Mouse (Mus musculus) forebrain, embryonic 12.5 days (tissue): ENCODE data around the gene Cmss1. TPM values are rescaled to one million over a fixed set of nuclear protein-coding genes. Genes with fewer than 3 reads are reported as not detected.

Source experiments
- ATAC-seq: fragments of 200-750 bp; cut with Nextera tagmentation; 2 replicates; pipeline ENCODE4 v1.8.0; 2017; ENCODE audit warnings: moderate TSS enrichment; ENCODE audit not compliant: low FRiP score
- H3K27ac ChIP-seq: fragments of 300-500 bp; sonication (generic); 2 replicates; pipeline ENCODE4 v1.5.1; 2016; ENCODE audit warnings: mild to moderate bottlenecking
- H3K27me3 ChIP-seq: fragments of 300-500 bp; sonication (generic); 2 replicates; pipeline ENCODE4 v1.6.1; 2016; ENCODE audit warnings: mild to moderate bottlenecking
- H3K36me3 ChIP-seq: fragments of 300-500 bp; sonication (generic); replicated peaks from 2 replicates; pipeline ENCODE4 v1.6.1; 2016; ENCODE audit warnings: mild to moderate bottlenecking
- H3K4me1 ChIP-seq: fragments of 300-500 bp; sonication (generic); 2 replicates; pipeline ENCODE4 v1.6.1; 2016
- H3K4me2 ChIP-seq: fragments of 300-500 bp; sonication (generic); 2 replicates; pipeline ENCODE4 v1.6.1; 2016; ENCODE audit warnings: mild to moderate bottlenecking, moderate library complexity
- H3K4me3 ChIP-seq: fragments of 300-500 bp; sonication (generic); replicated peaks from 2 replicates; pipeline ENCODE4 v1.5.1; 2016; ENCODE audit warnings: mild to moderate bottlenecking
- H3K9ac ChIP-seq: fragments of 300-500 bp; sonication (generic); 2 replicates; pipeline ENCODE4 v1.6.1; 2016; ENCODE audit warnings: mild to moderate bottlenecking
- H3K9me3 ChIP-seq: fragments of 300-500 bp; sonication (generic); 2 replicates; pipeline ENCODE4 v1.6.1; 2016
- WGBS: fragments of 180-500 bp; shearing (Covaris S2); methylation state at CpG from one replicate; pipeline ENCODE4 v1.1.7; 2016; 5-methylcytosine and 5-hydroxymethylcytosine counted together
- polyA plus RNA-seq: library from polyadenylated mRNA; unstranded; fragments of >200 nt; fragmentation: Nextera tagmentation; extraction: Ambion mirVana; gene quantifications from 2 replicates; pipeline ENCODE4 v1.2.1, GENCODE M21; 2016

Cmss1 gene
- polyA plus RNA-seq, 1 experiment from 2014 or later: 48.2 TPM

- 76% methylated on average over 1 of the region's 1 CpGs for WGBS
- H3K4me2 ChIP-seq: no peak overlapping the region
- H3K4me1 ChIP-seq: no peaks in the 10 kb centered on the region; the same call in 1 of the 2 replicates
- no peak for ATAC-seq
- no peaks in the 10 kb centered on the region for H3K27me3 ChIP-seq
- H3K9me3 ChIP-seq: no peaks in the 10 kb centered on the region
- no peak overlapping the region for H3K27ac ChIP-seq
- H3K9ac ChIP-seq: no peak overlapping the region
- no peaks in the 10 kb centered on the region for H3K36me3 ChIP-seq
- no peak overlapping the region for H3K4me3 ChIP-seq
Observed at GRCm38 (mm10) chr16:57534811-57535210, 71.9 kb downstream of the Cmss1 start.

GRCm38 (mm10) chr16:57534365-57534764 is 72.3 kb downstream of the Cmss1 start:
- Histone ChIP-seq H3K9ac (no peak overlapping the region), H3K9me3 (no peaks in the 10 kb centered on the region), H3K27me3 (no peaks in the 10 kb centered on the region), H3K4me1 (no peaks in the 10 kb centered on the region; the same call in 1 of the 2 replicates), H3K4me3 (no peak overlapping the region), H3K4me2 (no peak overlapping the region), H3K36me3 (no peaks in the 10 kb centered on the region), H3K27ac (no peak overlapping the region)
- 95% methylated on average over 1 of the region's 1 CpGs for WGBS
- ATAC-seq: no peak

GRCm38 (mm10) chr16:57532081-57532493 is 74.6 kb downstream of the Cmss1 start:
- Histone ChIP-seq H3K36me3 (no peaks in the 10 kb centered on the region), H3K4me2 (no peak overlapping the region), H3K27me3 (no peaks in the 10 kb centered on the region), H3K9me3 (no peaks in the 10 kb centered on the region), H3K4me1 (no peaks in the 10 kb centered on the region; the same call in 1 of the 2 replicates), H3K4me3 (no peak overlapping the region), H3K27ac (no peak overlapping the region), H3K9ac (no peak overlapping the region)
- WGBS: 25% methylated on average over 6 of the region's 6 CpGs
- no peak for ATAC-seq

GRCm38 (mm10) chr16:57530547-57530946 is 76.1 kb downstream of the Cmss1 start:
- Histone ChIP-seq H3K4me2 (no peak overlapping the region), H3K4me3 (no peak overlapping the region), H3K9ac (no peak overlapping the region), H3K27me3 (no peaks in the 10 kb centered on the region), H3K27ac (no peak overlapping the region), H3K9me3 (no peaks in the 10 kb centered on the region), H3K4me1 (no peaks in the 10 kb centered on the region; the same call in 1 of the 2 replicates), H3K36me3 (no peaks in the 10 kb centered on the region)
- no peak for ATAC-seq
- 93% methylated on average over 4 of the region's 4 CpGs for WGBS

GRCm38 (mm10) chr16:57528457-57528856 is 78.2 kb downstream of the Cmss1 start:
- H3K4me2 ChIP-seq: no peak overlapping the region
- no peaks in the 10 kb centered on the region; the same call in 1 of the 2 replicates for H3K4me1 ChIP-seq
- H3K4me3 ChIP-seq: no peak overlapping the region
- no peaks in the 10 kb centered on the region for H3K36me3 ChIP-seq
- 69% methylated on average over 4 of the region's 4 CpGs for WGBS
- no peaks in the 10 kb centered on the region for H3K9me3 ChIP-seq
- no peak overlapping the region for H3K9ac ChIP-seq
- no peak for ATAC-seq
- no peak overlapping the region for H3K27ac ChIP-seq
- no peaks in the 10 kb centered on the region for H3K27me3 ChIP-seq

GRCm38 (mm10) chr16:57526893-57527292 is 79.8 kb downstream of the Cmss1 start:
- Histone ChIP-seq H3K27me3 (no peaks in the 10 kb centered on the region), H3K36me3 (no peaks in the 10 kb centered on the region)
- WGBS: 95% methylated on average over 7 of the region's 7 CpGs

GRCm38 (mm10) chr16:57525476-57525875 is 81.2 kb downstream of the Cmss1 start:
- Histone ChIP-seq H3K9me3 (no peaks in the 10 kb centered on the region), H3K27ac (no peak overlapping the region), H3K27me3 (no peaks in the 10 kb centered on the region), H3K4me2 (no peak overlapping the region), H3K4me1 (no peaks in the 10 kb centered on the region), H3K36me3 (no peaks in the 10 kb centered on the region), H3K9ac (no peak overlapping the region), H3K4me3 (no peak overlapping the region)
- ATAC-seq: no peak
- 78% methylated on average over 4 of the region's 4 CpGs for WGBS

More at GRCm38 (mm10) chr16:57526893-57527292, 79.8 kb downstream of the Cmss1 start:
- Histone ChIP-seq H3K4me1 (no peaks in the 10 kb centered on the region), H3K9ac (no peak overlapping the region), H3K9me3 (no peaks in the 10 kb centered on the region), H3K4me3 (no peak overlapping the region), H3K27ac (no peak overlapping the region), H3K4me2 (no peak overlapping the region)
- ATAC-seq: no peak

- no peaks in the 10 kb centered on the region for H3K4me1 ChIP-seq
- no peak overlapping the region for H3K4me2 ChIP-seq
- no peaks in the 10 kb centered on the region for H3K9me3 ChIP-seq
- no peak overlapping the region for H3K27ac ChIP-seq
- H3K4me3 ChIP-seq: no peak overlapping the region
- no peak for ATAC-seq
- 88% methylated on average over 5 of the region's 5 CpGs for WGBS
- H3K36me3 ChIP-seq: no peaks in the 10 kb centered on the region
- no peak overlapping the region for H3K9ac ChIP-seq
- H3K27me3 ChIP-seq: no peaks in the 10 kb centered on the region
Observed at GRCm38 (mm10) chr16:57525046-57525445, 81.6 kb downstream of the Cmss1 start.

GRCm38 (mm10) chr16:57515636-57516035 is 91.0 kb downstream of the Cmss1 start:
- 92% methylated on average over 10 of the region's 10 CpGs for WGBS
- H3K27ac ChIP-seq: no peak overlapping the region
- no peaks in the 10 kb centered on the region for H3K9me3 ChIP-seq
- H3K4me1 ChIP-seq: no peaks in the 10 kb centered on the region
- H3K4me3 ChIP-seq: no peak overlapping the region
- H3K27me3 ChIP-seq: no peaks in the 10 kb centered on the region
- no peaks in the 10 kb centered on the region for H3K36me3 ChIP-seq
- H3K4me2 ChIP-seq: no peak overlapping the region
- ATAC-seq: no peak
- no peak overlapping the region for H3K9ac ChIP-seq

GRCm38 (mm10) chr16:57514371-57514770 is 92.3 kb downstream of the Cmss1 start:
- H3K36me3 ChIP-seq: no peaks in the 10 kb centered on the region
- no peaks in the 10 kb centered on the region for H3K9me3 ChIP-seq
- H3K4me1 ChIP-seq: no peaks in the 10 kb centered on the region
- H3K9ac ChIP-seq: no peak overlapping the region
- H3K4me2 ChIP-seq: no peak overlapping the region
- 67% methylated on average over 4 of the region's 4 CpGs for WGBS
- no peak for ATAC-seq
- H3K4me3 ChIP-seq: no peak overlapping the region
- H3K27ac ChIP-seq: no peak overlapping the region
- H3K27me3 ChIP-seq: no peaks in the 10 kb centered on the region

GRCm38 (mm10) chr16:57513562-57513961 is 93.1 kb downstream of the Cmss1 start:
- Histone ChIP-seq H3K27ac (no peak overlapping the region), H3K9me3 (no peaks in the 10 kb centered on the region), H3K4me1 (no peaks in the 10 kb centered on the region), H3K9ac (no peak overlapping the region), H3K36me3 (no peaks in the 10 kb centered on the region), H3K4me2 (no peak overlapping the region), H3K4me3 (no peak overlapping the region), H3K27me3 (no peaks in the 10 kb centered on the region)
- WGBS: 90% methylated on average over 7 of the region's 7 CpGs
- ATAC-seq: no peak

- no peak overlapping the region for H3K4me3 ChIP-seq
- WGBS: 97% methylated on average over 3 of the region's 3 CpGs
- H3K9ac ChIP-seq: no peak overlapping the region
- H3K27ac ChIP-seq: no peak overlapping the region
- no peak for ATAC-seq
- H3K9me3 ChIP-seq: no peaks in the 10 kb centered on the region
- H3K4me2 ChIP-seq: no peak overlapping the region
- no peaks in the 10 kb centered on the region for H3K4me1 ChIP-seq
- no peaks in the 10 kb centered on the region for H3K36me3 ChIP-seq
- H3K27me3 ChIP-seq: no peaks in the 10 kb centered on the region
Observed at GRCm38 (mm10) chr16:57509099-57509498, 97.6 kb downstream of the Cmss1 start.

- Histone ChIP-seq H3K4me3 (no peak overlapping the region), H3K4me2 (no peak overlapping the region), H3K36me3 (no peaks in the 10 kb centered on the region), H3K27me3 (no peaks in the 10 kb centered on the region), H3K4me1 (no peaks in the 10 kb centered on the region), H3K9me3 (no peaks in the 10 kb centered on the region), H3K9ac (no peak overlapping the region), H3K27ac (no peak overlapping the region)
- 93% methylated on average over 1 of the region's 1 CpGs for WGBS
- ATAC-seq: no peak
Observed at GRCm38 (mm10) chr16:57508351-57508750, 98.3 kb downstream of the Cmss1 start.
